Mouse (Mus musculus) large intestine, adult 2 months (tissue): ENCODE results near the gene Dhfr. TPM values are rescaled to one million over a fixed set of nuclear protein-coding genes. Genes with fewer than 3 reads are reported as not detected.

Experiments
- DNase-seq: peaks from one replicate; pipeline ENCODE4 v3.0.0-alpha.2; 2012; ENCODE audit warnings: low read depth, low spot score
- WGBS: fragments of 180-500 bp; shearing (Covaris S2); methylation state at CpG from one replicate; pipeline ENCODE4 v1.1.7; 2018; 5-methylcytosine and 5-hydroxymethylcytosine counted together
- polyA plus RNA-seq: library from polyadenylated mRNA; depleted of rRNA; stranded (reverse); fragments of >200 nt; gene quantifications from 2 replicates; pipeline ENCODE4 v1.2.3, GENCODE M21; 2012; rRNA removed

Dhfr gene
- polyA plus RNA-seq = 2.3 and 4.6 TPM in 2 replicates

- WGBS = under 1% methylated on average over 76 of the region's 76 CpGs
Observed at GRCm38 (mm10) chr13:92354456-92355271, at the start of gene Dhfr, which contains the start of gene Msh3. Gene Dhfr (plus strand): TSS chr13:92354726. Gene Msh3 (minus strand): TSS chr13:92355003.

GRCm38 (mm10) chr13:92305680-92306079 lies 48.8 kb upstream of the Dhfr start, which contains the start of gene Gm20379:
Gene Gm20379 (plus strand): TSS chr13:92305980.
- WGBS = 99% methylated on average over 11 of the region's 11 CpGs
- DNase-seq = no peak

More at GRCm38 (mm10) chr13:92354456-92355271, at the start of gene Dhfr, which contains the start of gene Msh3:
- DNase-seq = peak; percentile 90

GRCm38 (mm10) chr13:92314613-92315012 lies 39.9 kb upstream of the Dhfr start:
- 86% methylated on average over 5 of the region's 5 CpGs for WGBS
- DNase-seq = no peak

GRCm38 (mm10) chr13:92320770-92321169 lies 33.8 kb upstream of the Dhfr start:
- 87% methylated on average over 5 of the region's 5 CpGs for WGBS
- no peak for DNase-seq

GRCm38 (mm10) chr13:92326030-92326429 lies 28.5 kb upstream of the Dhfr start:
- no peak for DNase-seq
- 62% methylated on average over 5 of the region's 5 CpGs for WGBS

GRCm38 (mm10) chr13:92328000-92328399 lies 26.5 kb upstream of the Dhfr start:
- 44% methylated on average over 2 of the region's 2 CpGs for WGBS
- DNase-seq = no peak

GRCm38 (mm10) chr13:92330621-92331020 lies 23.9 kb upstream of the Dhfr start:
- WGBS = 95% methylated on average over 3 of the region's 3 CpGs
- DNase-seq = no peak

- DNase-seq = no peak
- WGBS = 88% methylated on average over 15 of the region's 15 CpGs
Observed at GRCm38 (mm10) chr13:92332103-92332879, 22.2 kb upstream of the Dhfr start.

- DNase-seq = no peak
- WGBS = 94% methylated on average over 1 of the region's 1 CpGs
Observed at GRCm38 (mm10) chr13:92336857-92337256, 17.7 kb upstream of the Dhfr start.

- 72% methylated on average over 6 of the region's 6 CpGs for WGBS
- DNase-seq = no peak
Observed at GRCm38 (mm10) chr13:92337773-92338462, 16.6 kb upstream of the Dhfr start.

- WGBS = 81% methylated on average over 3 of the region's 3 CpGs
- DNase-seq = no peak
Observed at GRCm38 (mm10) chr13:92339787-92340186, 14.7 kb upstream of the Dhfr start.

GRCm38 (mm10) chr13:92344033-92344432 lies 10.5 kb upstream of the Dhfr start:
- 95% methylated on average over 8 of the region's 8 CpGs for WGBS
- no peak for DNase-seq

GRCm38 (mm10) chr13:92346338-92346737 lies 8.2 kb upstream of the Dhfr start:
- DNase-seq = no peak
- WGBS = 68% methylated on average over 5 of the region's 5 CpGs

- WGBS = 90% methylated on average over 6 of the region's 6 CpGs
- DNase-seq = no peak
Observed at GRCm38 (mm10) chr13:92351100-92351499, 3.4 kb upstream of the Dhfr start.

GRCm38 (mm10) chr13:92353956-92354355 lies 570 bp upstream of the Dhfr start:
- DNase-seq = no peak
- 5% methylated on average over 4 of the region's 4 CpGs for WGBS

GRCm38 (mm10) chr13:92355272-92355643 lies 732 bp downstream of the Dhfr start:
- under 1% methylated on average over 24 of the region's 24 CpGs for WGBS

GRCm38 (mm10) chr13:92356376-92356775 lies 1.9 kb downstream of the Dhfr start:
- 72% methylated on average over 7 of the region's 7 CpGs for WGBS

More at GRCm38 (mm10) chr13:92355272-92355643, 732 bp downstream of the Dhfr start:
- peak; percentile 22 for DNase-seq

GRCm38 (mm10) chr13:92357644-92358043 lies 3.1 kb downstream of the Dhfr start:
- 46% methylated on average over 2 of the region's 2 CpGs for WGBS

More at GRCm38 (mm10) chr13:92356376-92356775, 1.9 kb downstream of the Dhfr start:
- DNase-seq = no peak

GRCm38 (mm10) chr13:92361609-92362008 lies 7.1 kb downstream of the Dhfr start:
- 87% methylated on average over 2 of the region's 2 CpGs for WGBS
- DNase-seq = no peak

More at GRCm38 (mm10) chr13:92357644-92358043, 3.1 kb downstream of the Dhfr start:
- DNase-seq = no peak

- WGBS = 77% methylated on average over 4 of the region's 4 CpGs
- DNase-seq = no peak
Observed at GRCm38 (mm10) chr13:92365312-92365711, 10.8 kb downstream of the Dhfr start.
